Comparison of ENCODE assay signal across 10 mouse cellular contexts in the genomic region with DNA sequence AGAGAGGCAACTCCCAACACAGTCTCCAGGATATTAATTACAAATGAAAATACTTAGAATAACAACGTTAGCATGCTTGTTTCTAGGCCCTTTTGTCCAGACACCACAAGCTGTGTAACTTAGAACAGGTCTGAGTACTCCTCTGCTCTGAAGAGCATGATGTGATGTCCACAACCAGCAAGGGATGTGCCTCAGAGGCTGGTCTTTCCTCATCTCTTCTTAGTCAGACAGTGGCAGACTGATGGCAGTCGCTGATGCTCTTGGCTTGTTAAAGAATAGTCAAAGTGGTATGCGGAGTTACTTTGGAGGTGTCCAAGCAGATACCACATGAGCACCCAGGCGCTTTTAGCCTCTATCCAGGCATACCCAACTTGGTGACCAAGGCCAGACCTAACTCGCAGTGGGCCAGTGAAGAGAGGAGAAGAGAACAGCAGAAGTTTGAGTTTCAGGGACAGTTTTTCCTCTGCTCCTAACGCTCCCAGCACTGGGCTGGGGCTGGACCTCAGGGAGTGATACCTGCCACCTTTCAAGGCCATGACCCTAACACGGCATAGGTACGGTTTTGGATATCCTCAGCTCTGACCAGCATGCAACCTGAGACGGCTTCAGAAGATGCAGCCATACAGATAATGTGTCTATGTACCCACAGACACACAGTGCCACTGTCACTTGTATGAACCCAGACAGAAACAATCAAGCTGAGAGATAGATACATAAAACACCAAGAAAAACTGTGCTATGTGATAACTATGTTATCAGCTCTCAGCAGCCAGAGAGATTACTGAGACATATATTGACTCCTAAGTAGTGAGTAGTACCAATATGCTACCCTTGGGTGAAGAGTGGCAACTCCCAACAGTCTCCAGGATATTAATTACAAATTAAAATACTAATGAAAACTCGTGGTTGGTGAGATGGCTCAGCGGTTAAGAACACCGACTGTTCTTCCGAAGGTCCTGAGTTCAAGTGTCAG. TPM values are rescaled to one million over a fixed set of nuclear protein-coding genes. Genes with fewer than 3 reads are reported as not detected.
DNase-seq lines count a peak whose midpoint lies in the region; ATAC-seq and TF ChIP-seq lines count a peak whose summit lies in the region.
"Had no signal": no experiment of that assay in that cellular context is flagged by ENCODE, and none has a peak within 500 bp of the region (broad histone marks: within the 10 kb centered on the region; RNA-seq: fewer than 3 reads in every experiment).

No protein-coding gene starts in this region.

- no peak overlapping the region for H3K4me3 ChIP-seq in forebrain, embryonic 13.5 days
- no peak overlapping the region for H3K4me3 ChIP-seq in forebrain, embryonic 16.5 days (replicated peaks; ENCODE audit: low read length)
- no peak overlapping the region for H3K4me3 ChIP-seq in kidney, postnatal 0 days (replicated peaks; ENCODE audit: low read depth, low read length)
- no peak overlapping the region for H3K4me3 ChIP-seq in kidney, adult 2 months (ENCODE audit: insufficient read depth, low read depth, low read length)
- no peak overlapping the region for H3K4me3 ChIP-seq in embryonic facial prominence, embryonic 13.5 days

- H3K9ac ChIP-seq in forebrain, embryonic 13.5 days = no peak overlapping the region
- H3K9ac ChIP-seq in forebrain, embryonic 16.5 days (replicated peaks; ENCODE audit: low read depth, low read length) = no peak overlapping the region
- no peak overlapping the region for H3K9ac ChIP-seq in kidney, postnatal 0 days (ENCODE audit: low read depth, low read length)
- H3K9ac ChIP-seq in embryonic facial prominence, embryonic 13.5 days = no peak overlapping the region

- TF ChIP-seq CTCF in kidney, postnatal 0 days (IDR thresholded peaks at IDR 0.05; ENCODE audit: low read depth) = no peak
- no peak for TF ChIP-seq CTCF in kidney, adult 2 months (conservative IDR thresholded peaks at IDR 0.05; ENCODE audit: insufficient read depth, insufficient read length, low read depth, low read length)

- no peaks in the 10 kb centered on the region for H3K9me3 ChIP-seq in forebrain, embryonic 13.5 days (replicated peaks)
- no peaks in the 10 kb centered on the region for H3K9me3 ChIP-seq in forebrain, embryonic 16.5 days (ENCODE audit: control insufficient read depth, low read length)
- no peaks in the 10 kb centered on the region for H3K9me3 ChIP-seq in kidney, postnatal 0 days (replicated peaks; ENCODE audit: low read length)
- no peaks in the 10 kb centered on the region for H3K9me3 ChIP-seq in embryonic facial prominence, embryonic 13.5 days
- H3K9me3 ChIP-seq: heart, embryonic 15.5 days had no signal

- H3K4me2 ChIP-seq in forebrain, embryonic 13.5 days = peak overlapping the region; percentile 77; the same call in 1 of the 2 replicates
- no peak overlapping the region for H3K4me2 ChIP-seq in forebrain, embryonic 16.5 days (ENCODE audit: low read length)
- peak overlapping the region; percentile 95; the same call in 1 of the 2 replicates for H3K4me2 ChIP-seq in kidney, postnatal 0 days (ENCODE audit: low read length)
- 0 out of 2 replicates have a peak overlapping the region, but pooled peaks have one; percentile 97 for H3K4me2 ChIP-seq in embryonic facial prominence, embryonic 13.5 days

- no peaks in the 10 kb centered on the region for H3K36me3 ChIP-seq in forebrain, embryonic 13.5 days (ENCODE audit: poor library complexity, severe bottlenecking)
- no peaks in the 10 kb centered on the region for H3K36me3 ChIP-seq in forebrain, embryonic 16.5 days (ENCODE audit: control insufficient read depth, insufficient read depth)
- no peaks in the 10 kb centered on the region for H3K36me3 ChIP-seq in kidney, postnatal 0 days (ENCODE audit: insufficient read depth, low read length)
- H3K36me3 ChIP-seq in kidney, adult 2 months (ENCODE audit: control insufficient read depth, insufficient read depth, low read length) = no peaks in the 10 kb centered on the region
- H3K36me3 ChIP-seq in embryonic facial prominence, embryonic 13.5 days = no peaks in the 10 kb centered on the region
- H3K36me3 ChIP-seq: heart, embryonic 15.5 days had no signal

- DNase-seq in kidney, postnatal 0 days (ENCODE audit: low spot score) = no peak
- DNase-seq in kidney, adult 2 months = no peak
- no peak for DNase-seq in cerebellum, postnatal 10 days
- DNase-seq in right cerebral cortex, postnatal 14 days = no peak
- DNase-seq: lung, postnatal 10 days had no signal

- H3K27ac ChIP-seq in forebrain, embryonic 13.5 days = no peak overlapping the region
- no peak overlapping the region for H3K27ac ChIP-seq in forebrain, embryonic 16.5 days (ENCODE audit: low read length)
- no peak overlapping the region for H3K27ac ChIP-seq in kidney, postnatal 0 days
- H3K27ac ChIP-seq in kidney, adult 2 months (ENCODE audit: insufficient read depth, low read depth, low read length) = no peak overlapping the region
- H3K27ac ChIP-seq in embryonic facial prominence, embryonic 13.5 days = no peak overlapping the region

- H3K4me1 ChIP-seq in forebrain, embryonic 13.5 days = peaks cover 28% of the 10 kb centered on the region
- peaks cover 22% of the 10 kb centered on the region for H3K4me1 ChIP-seq in forebrain, embryonic 16.5 days (replicated peaks; ENCODE audit: control insufficient read depth, insufficient read depth, low read length)
- peaks cover 5% of the 10 kb centered on the region; the same call in 1 of the 2 replicates for H3K4me1 ChIP-seq in kidney, postnatal 0 days (replicated peaks; ENCODE audit: insufficient read depth, low read length)
- no peaks in the 10 kb centered on the region; the same call in 1 of the 2 replicates for H3K4me1 ChIP-seq in kidney, adult 2 months (ENCODE audit: control insufficient read depth, insufficient read depth, low read length)
- peaks cover 25% of the 10 kb centered on the region for H3K4me1 ChIP-seq in embryonic facial prominence, embryonic 13.5 days

- 0 out of 2 replicates have a peak, but pooled peaks cover 6% of the 10 kb centered on the region for H3K27me3 ChIP-seq in forebrain, embryonic 13.5 days
- no peaks in the 10 kb centered on the region for H3K27me3 ChIP-seq in forebrain, embryonic 16.5 days (replicated peaks; ENCODE audit: control insufficient read depth, insufficient read depth, low read length)
- H3K27me3 ChIP-seq in kidney, postnatal 0 days (ENCODE audit: insufficient read depth, low read length) = no peaks in the 10 kb centered on the region
- H3K27me3 ChIP-seq in kidney, adult 2 months (replicated peaks; ENCODE audit: control insufficient read depth, insufficient read depth, low read length) = no peaks in the 10 kb centered on the region
- no peaks in the 10 kb centered on the region for H3K27me3 ChIP-seq in embryonic facial prominence, embryonic 13.5 days
- H3K27me3 ChIP-seq: heart, embryonic 15.5 days had no signal

- no peak for ATAC-seq in forebrain, embryonic 13.5 days
- ATAC-seq in forebrain, embryonic 16.5 days = no peak
- ATAC-seq in kidney, postnatal 0 days (replicated peaks; ENCODE audit: low FRiP score, low read depth) = no peak
- no peak for ATAC-seq in embryonic facial prominence, embryonic 13.5 days (ENCODE audit: insufficient number of reproducible peaks, insufficient read depth, low FRiP score, low TSS enrichment, low read depth)
- peak; percentile 38 for ATAC-seq in megakaryocyte-erythroid progenitor cell, adult 5-6 weeks (replicated peaks; ENCODE audit: low FRiP score, low TSS enrichment, poor library complexity, severe bottlenecking)

- 90% methylated on average over 13 of the region's 13 CpGs for WGBS in forebrain, embryonic 13.5 days
- 89% methylated on average over 13 of the region's 13 CpGs for WGBS in forebrain, embryonic 16.5 days
- WGBS in kidney, postnatal 0 days = 72% methylated on average over 13 of the region's 13 CpGs
- 80% methylated on average over 13 of the region's 13 CpGs for WGBS in kidney, adult 2 months
- WGBS in embryonic facial prominence, embryonic 13.5 days = 84% methylated on average over 13 of the region's 13 CpGs

- TF ChIP-seq POLR2A in kidney, adult 2 months (IDR thresholded peaks at IDR 0.05; ENCODE audit: low read depth, low read length) = no peak

RNA-seq across cellular contexts. Expression of a gene that starts 1.3 kb away (rescaled TPM):
- polyA plus RNA-seq in forebrain, embryonic 13.5 days (2015; fragmentation: Nextera tagmentation; extraction: Ambion mirVana) = 10.0 and 10.5 TPM in 2 replicates
- polyA plus RNA-seq in forebrain, embryonic 16.5 days (2015; fragmentation: Nextera tagmentation; extraction: Ambion mirVana) = 13.5 and 13.7 TPM in 2 replicates
- polyA plus RNA-seq in kidney, postnatal 0 days (2015; fragmentation: Nextera tagmentation; extraction: Ambion mirVana) = 11.7 and 13.4 TPM in 2 replicates
- polyA plus RNA-seq in kidney, adult 2 months (2012; rRNA removed) = 1.9 and 2.6 TPM in 2 replicates
- polyA plus RNA-seq in embryonic facial prominence, embryonic 13.5 days (2015; fragmentation: Nextera tagmentation; extraction: Ambion mirVana) = 23.7 and 29.1 TPM in 2 replicates
- total RNA-seq in megakaryocyte-erythroid progenitor cell, adult 5-6 weeks (2014; fragmentation: Nextera tagmentation) = 4.8 and 15.0 TPM in 2 replicates
- total RNA-seq in megakaryocyte-erythroid progenitor cell, adult 5-6 weeks (2017) = 12.1 and 14.5 TPM in 2 replicates

RNA-seq across cellular contexts. Expression of a gene that starts 44.1 kb away (rescaled TPM):
- polyA plus RNA-seq in forebrain, embryonic 13.5 days (2015; fragmentation: Nextera tagmentation; extraction: Ambion mirVana) = 10.1 and 11.5 TPM in 2 replicates
- 16.2 and 18.7 TPM in 2 replicates for polyA plus RNA-seq in forebrain, embryonic 16.5 days (2015; fragmentation: Nextera tagmentation; extraction: Ambion mirVana)
- polyA plus RNA-seq in kidney, postnatal 0 days (2015; fragmentation: Nextera tagmentation; extraction: Ambion mirVana) = 13.1 and 13.2 TPM in 2 replicates
- polyA plus RNA-seq in kidney, adult 2 months (2012; rRNA removed) = 7.6 and 13.3 TPM in 2 replicates
- 17.0 and 19.7 TPM in 2 replicates for polyA plus RNA-seq in embryonic facial prominence, embryonic 13.5 days (2015; fragmentation: Nextera tagmentation; extraction: Ambion mirVana)
- total RNA-seq in megakaryocyte-erythroid progenitor cell, adult 5-6 weeks (2014; fragmentation: Nextera tagmentation) = 9.4 and 10.2 TPM in 2 replicates
- 31.7 and 35.8 TPM in 2 replicates for total RNA-seq in megakaryocyte-erythroid progenitor cell, adult 5-6 weeks (2017)
